Mouse (Mus musculus) thymus, postnatal 0 days (tissue): ENCODE measurements around the gene Slc39a11. TPM values are rescaled to one million over a fixed set of nuclear protein-coding genes. Genes with fewer than 3 reads are reported as not detected.

Source experiments
- DNase-seq: peaks from one replicate; pipeline ENCODE4 v3.0.0-alpha.2; 2015; ENCODE audit warnings: low spot score
- polyA plus RNA-seq: library from polyadenylated mRNA; unstranded; fragments of >200 nt; fragmentation: Nextera tagmentation; extraction: Ambion mirVana; gene quantifications from 2 replicates; pipeline ENCODE4 v1.2.1, GENCODE M21; 2015

Gene Slc39a11
- polyA plus RNA-seq, 1 experiment from 2014 or later: 19.4 TPM

DNA sequence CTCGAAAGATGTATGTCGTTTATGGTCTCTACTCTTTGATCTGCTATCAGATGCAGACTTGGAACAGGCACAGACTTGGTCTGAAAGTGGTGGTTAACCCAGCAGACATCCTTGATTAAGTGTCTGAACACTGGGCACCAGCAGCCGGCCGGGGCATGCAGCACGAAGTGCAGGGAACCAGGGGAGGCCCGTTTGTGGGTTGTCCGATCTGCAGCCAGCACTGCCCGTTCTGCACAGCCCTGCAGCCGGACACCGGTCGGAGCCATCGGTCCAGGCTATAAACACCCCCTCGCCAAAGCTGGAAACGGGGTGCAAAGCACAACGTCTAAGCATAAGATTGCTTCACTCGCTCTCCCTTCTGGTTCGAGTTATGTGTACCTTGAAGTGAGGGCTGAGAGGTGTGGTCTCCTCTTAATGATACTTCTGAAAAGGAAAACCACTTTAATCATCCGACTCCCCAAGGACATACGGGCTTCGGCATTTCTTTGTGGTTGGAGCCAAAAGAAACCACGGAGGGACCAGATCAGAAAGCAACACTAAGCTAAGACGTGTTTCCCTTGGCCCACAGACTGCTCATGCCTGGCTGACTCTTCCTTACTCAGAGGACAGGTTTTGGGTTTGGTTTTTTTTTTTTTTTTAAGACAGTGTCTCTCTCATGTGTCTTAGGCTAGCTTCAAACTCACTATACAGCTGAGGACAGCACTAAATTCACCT, 352.8 kb downstream of the Slc39a11 start:
- no peak for DNase-seq

- DNase-seq: peak; percentile 37
Observed at GRCm38 (mm10) chr11:113296162-113296561, 353.7 kb downstream of the Slc39a11 start.

GRCm38 (mm10) chr11:113294518-113294917, 355.4 kb downstream of the Slc39a11 start:
- no peak for DNase-seq

DNA sequence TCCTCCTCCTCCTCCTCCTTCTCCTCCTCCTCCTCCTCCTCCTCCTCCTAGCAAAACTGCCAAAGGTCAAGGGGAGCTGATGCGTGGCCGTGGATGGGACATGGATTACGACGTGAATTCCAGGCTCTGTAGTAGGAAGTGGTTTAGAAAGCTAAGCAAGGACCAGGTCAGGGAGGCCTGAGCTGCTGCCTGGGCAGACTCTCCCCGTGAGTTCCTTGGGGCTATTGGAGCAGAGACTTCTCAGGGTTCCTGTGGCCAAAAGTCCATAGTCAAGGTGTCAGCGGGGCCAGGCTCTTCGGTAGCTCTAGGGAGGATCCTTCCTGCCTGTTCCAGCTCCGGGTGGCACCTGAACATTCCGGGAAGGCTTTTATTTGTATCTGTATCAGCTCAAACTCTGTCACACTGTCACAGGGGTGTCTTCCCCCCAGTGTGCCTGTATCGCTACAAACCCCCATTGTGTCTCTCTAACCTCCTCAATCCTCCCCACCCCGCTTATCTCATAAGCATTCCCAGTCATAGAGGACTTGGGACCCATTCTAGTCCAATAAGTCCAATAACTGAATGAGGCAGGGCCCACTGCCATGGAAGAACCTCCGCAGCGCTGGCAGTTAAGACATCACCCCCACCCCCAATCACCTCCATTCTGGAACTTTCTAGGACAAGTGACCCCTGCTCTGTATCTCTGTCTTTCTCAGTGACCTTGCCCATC, 356.8 kb downstream of the Slc39a11 start:
- no peak for DNase-seq

DNA sequence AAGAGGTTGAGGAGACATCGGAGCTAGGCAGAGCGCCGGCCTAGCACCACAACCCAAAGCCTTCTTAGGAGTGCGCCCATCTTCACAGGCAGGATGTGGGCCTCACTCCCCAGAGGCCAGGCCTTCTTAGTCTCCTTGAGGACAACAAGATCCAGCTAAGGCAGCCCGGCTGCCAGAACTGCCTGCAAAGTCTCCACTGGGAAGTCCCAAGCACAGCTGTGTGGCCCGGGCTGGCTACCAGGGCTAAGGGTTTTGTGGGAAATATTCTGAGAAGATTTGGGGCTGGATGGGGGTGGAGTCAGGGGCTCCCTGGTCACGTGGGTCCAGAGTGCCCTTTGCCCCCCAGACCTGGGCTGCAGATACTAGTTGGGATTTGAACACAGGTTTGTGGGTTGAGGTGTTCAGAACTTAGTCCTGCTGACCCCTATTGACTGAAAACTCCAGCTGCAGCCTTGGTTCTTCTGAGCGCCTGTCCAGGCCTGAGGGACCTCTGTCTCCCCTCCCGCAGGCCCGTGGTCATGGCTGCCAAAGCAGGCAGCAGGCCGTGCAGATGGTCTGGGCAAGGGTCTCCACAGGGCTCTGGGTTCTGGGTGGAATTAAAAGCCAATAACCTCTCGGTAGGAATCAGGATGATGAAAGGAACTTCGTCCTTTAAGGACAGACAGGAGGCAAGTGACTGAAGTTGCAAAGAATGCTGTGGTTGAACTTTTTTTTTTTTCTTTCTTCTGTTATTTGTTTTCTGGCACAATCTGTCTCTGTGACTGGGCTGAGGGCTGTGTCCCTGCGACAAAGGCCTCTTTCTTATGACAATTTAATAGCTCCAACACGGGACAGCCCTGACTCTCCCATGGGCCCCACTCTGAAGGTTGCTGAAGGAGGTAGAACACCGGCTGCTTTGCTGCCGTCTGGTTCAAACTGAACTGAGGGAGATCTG, 357.8 kb downstream of the Slc39a11 start:
- no peak for DNase-seq

- no peak for DNase-seq
Observed at GRCm38 (mm10) chr11:113290911-113291310, 359.0 kb downstream of the Slc39a11 start.

DNA sequence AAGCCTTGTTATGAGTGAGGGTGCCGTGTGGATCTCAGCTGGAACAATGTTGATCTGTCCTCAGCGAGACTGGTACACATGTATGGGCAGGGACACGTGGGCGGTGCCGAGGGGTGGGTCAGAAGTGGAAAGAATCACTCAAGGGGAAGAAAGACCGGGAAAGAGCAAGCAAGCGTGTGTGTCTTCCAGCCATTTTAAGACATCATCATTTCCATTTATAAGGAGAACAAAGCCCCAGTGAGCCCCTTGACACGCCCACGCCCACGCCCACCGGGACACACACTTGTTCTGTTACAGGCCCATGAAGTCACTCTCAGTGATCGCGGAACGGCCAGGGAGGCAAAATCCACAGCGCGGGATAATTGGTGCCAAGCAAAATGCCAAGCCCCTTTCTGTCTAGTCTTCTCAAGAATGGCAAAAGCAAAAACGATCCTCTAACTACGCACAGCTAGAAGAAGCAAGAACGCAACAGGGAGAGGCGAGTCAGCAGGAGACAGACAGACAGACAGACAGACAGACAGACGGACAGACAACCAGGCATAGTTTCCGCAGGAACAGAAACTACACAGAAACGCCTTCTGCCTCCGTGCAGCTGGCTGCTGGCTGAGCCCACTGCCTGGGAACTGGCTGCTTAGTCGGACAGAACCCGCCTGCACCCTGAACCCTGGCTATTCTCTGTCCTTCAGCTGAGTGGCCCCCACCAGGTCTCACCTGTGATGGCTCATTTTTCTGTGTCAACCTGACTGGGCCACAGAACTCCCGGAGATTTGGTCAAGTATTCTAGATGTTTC, 364.7 kb downstream of the Slc39a11 start:
- DNase-seq: no peak

DNA sequence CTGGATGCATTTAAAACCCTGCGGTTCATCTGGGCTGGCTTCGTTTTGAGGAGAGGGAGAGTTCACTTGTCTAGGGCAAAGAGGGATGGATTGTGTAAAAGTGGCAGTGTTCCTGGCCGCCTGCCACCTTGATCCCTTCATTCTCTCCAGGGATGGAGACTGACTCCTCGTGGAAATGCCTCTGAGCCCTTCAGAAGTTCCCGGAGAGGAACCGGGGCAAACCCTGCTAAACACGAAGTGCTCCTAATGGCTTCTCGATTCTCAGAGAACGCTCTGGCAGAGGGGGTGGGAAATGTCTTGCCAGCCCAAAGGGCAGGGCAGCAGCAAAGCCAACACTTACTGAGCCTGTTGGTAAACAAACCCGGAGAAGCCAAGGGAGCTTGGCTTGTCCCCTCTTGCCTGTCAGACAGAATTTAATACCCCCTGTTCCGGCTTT, 366.5 kb downstream of the Slc39a11 start:
- no peak for DNase-seq

- DNase-seq: no peak
Observed at GRCm38 (mm10) chr11:113278238-113278637, 371.6 kb downstream of the Slc39a11 start.

- DNase-seq: no peak
Observed at GRCm38 (mm10) chr11:113277034-113277612, 372.8 kb downstream of the Slc39a11 start.

- no peak for DNase-seq
Observed at GRCm38 (mm10) chr11:113276518-113276917, 373.4 kb downstream of the Slc39a11 start.

GRCm38 (mm10) chr11:113274037-113274436, 375.8 kb downstream of the Slc39a11 start:
- no peak for DNase-seq

GRCm38 (mm10) chr11:113271857-113272256, 378.0 kb downstream of the Slc39a11 start:
- no peak for DNase-seq

DNA sequence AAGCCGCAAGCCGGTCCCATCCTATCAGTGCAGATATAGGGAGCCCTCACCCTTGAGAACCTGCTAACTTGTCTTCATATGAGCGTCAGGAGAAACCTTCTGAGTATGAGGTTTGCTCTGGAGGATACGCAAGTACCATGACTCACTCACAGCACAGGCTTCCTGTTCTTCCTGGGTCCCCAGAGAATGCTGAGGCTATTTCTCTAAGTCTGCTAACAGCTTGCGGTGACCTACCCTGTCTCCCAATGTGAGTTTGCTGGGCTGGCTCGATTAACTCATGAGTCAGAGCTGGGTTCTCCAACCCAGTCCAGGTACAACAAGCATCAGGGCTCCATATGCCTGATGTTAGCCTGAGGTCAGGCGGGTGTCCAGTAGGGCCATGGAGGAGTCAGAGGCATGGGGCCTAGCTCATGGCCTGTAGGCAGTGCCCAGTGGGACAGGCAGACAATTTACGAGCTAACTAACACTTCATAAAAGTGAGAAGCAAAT, 381.0 kb downstream of the Slc39a11 start:
- no peak for DNase-seq

GRCm38 (mm10) chr11:113267516-113268230, 382.2 kb downstream of the Slc39a11 start:
- DNase-seq: peak; percentile 17

DNA sequence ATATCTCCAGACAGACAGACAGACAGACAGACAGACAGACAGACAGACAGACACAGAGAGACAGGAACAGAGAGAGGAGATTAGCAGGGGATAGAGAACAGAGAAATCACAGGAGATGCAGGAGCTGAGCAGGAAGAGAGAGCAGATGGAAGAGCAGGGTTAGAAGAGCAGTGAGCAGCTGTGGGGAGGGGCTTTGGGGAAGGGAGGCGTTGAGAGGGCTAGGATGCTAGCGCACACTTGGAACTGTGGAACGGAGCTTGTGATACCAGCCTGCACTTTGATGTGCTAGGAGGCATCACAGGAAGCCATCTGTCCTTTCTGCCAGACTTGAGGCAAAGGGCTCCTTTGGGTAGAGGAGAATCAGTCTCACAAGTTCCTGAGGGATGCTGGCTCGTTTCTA, 383.2 kb downstream of the Slc39a11 start:
- peak; percentile 9 for DNase-seq

- no peak for DNase-seq
Observed at GRCm38 (mm10) chr11:113265567-113265966, 384.3 kb downstream of the Slc39a11 start.

GRCm38 (mm10) chr11:113263971-113264370, 385.9 kb downstream of the Slc39a11 start:
- DNase-seq: no peak

DNA sequence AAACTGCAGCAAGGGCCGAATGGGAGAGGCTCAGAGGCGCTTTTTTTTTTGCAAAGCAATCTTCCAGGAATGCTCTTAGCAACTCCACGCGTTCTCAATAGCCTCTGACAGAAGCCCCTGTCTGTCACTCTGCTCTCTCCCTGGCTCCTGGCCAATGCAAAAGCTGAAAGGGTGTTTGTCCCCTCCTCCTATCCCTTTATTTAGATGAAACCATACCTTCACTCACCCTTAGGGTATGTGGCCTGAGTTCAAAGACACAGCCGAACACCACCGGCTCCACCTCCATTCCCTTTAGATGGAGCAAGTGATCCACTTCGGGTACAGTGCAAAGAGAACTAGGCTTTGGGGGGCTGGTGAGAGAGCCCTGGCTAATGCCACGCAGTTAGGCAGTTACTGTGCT, 387.8 kb downstream of the Slc39a11 start:
- no peak for DNase-seq

- no peak for DNase-seq
Observed at GRCm38 (mm10) chr11:113261421-113261820, 388.5 kb downstream of the Slc39a11 start.
